Mouse (Mus musculus) lung, postnatal 0 days (tissue): Measurements from ENCODE around the gene Cybrd1.

Source experiments
- CTCF ChIP-seq: IDR thresholded peaks from 2 replicates; pipeline ENCODE4 v1.5.1; 2016; ENCODE audit warnings: antibody characterized with exemption, mild to moderate bottlenecking
- EP300 ChIP-seq: IDR thresholded peaks from 2 replicates; pipeline ENCODE4 v1.6.1; 2016; ENCODE audit warnings: antibody characterized with exemption, mild to moderate bottlenecking, control low read depth

DNA sequence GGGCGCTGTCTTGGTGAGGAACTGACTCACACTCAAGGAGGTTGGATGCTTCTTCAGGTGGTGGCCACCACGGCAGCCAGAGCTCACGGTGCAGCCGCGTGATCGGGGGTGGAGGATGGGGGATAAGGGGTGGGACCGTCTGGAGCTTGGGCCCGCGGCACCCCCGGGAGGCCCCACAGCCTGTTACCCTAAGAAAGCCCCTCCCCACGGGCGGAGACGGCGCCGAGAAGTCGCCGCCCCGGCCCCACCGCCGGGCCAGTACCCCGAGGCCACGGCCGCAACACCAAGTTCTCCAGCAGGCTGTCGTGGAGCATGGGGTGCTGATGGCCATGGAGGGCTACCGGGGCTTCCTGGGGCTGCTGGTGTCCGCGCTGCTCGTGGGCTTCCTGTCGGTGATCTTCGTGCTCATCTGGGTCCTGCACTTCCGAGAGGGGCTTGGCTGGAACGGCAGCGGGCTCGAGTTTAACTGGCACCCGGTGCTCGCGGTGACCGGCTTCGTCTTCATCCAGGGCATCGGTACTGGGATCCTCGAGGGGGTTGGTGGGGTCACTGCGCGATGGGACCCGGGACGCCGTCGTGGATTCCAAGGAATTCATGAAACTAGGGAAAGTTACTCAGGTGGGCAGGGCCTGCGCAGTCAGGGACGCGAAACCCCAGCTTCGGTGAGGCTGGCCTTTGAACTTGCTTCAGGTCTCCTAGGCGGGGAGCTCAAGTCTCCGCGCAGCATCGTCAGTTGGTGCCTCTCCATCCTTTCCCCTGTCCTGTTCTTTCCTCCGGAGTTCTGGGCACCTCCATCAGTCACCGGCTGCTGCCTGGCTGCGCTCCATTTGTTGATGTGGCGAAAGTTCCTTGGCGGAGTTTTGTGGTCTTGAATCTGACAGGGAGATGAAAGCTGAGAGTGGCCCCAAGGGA, at the start of gene Cybrd1:
- TF ChIP-seq EP300 (no peak), CTCF (no peak)
